Mouse (Mus musculus) megakaryocyte, embryonic 14.5 days (primary cell): Measurements from ENCODE around the gene Shc2. TPM values are rescaled to one million over a fixed set of nuclear protein-coding genes. Genes with fewer than 3 reads are reported as not detected.

Source experiments
- H3K27me3 ChIP-seq: replicated peaks from 2 replicates; pipeline ENCODE3; 2012; ENCODE audit warnings: inconsistent platforms
- H3K36me3 ChIP-seq: replicated peaks from 2 replicates; pipeline ENCODE3; 2012; ENCODE audit warnings: low read length, inconsistent platforms, mixed read lengths
- H3K4me1 ChIP-seq: 2 replicates; pipeline ENCODE4 v1.6.1; 2012; ENCODE audit warnings: inconsistent platforms
- H3K4me3 ChIP-seq: replicated peaks from 2 replicates; pipeline ENCODE3; 2012; ENCODE audit warnings: moderate library complexity, mild to moderate bottlenecking, inconsistent platforms
- H3K9me3 ChIP-seq: 2 replicates; pipeline ENCODE4 v1.6.1; 2012; ENCODE audit warnings: inconsistent platforms
- FLI1 ChIP-seq: IDR thresholded peaks from 2 replicates; pipeline ENCODE4 v1.6.1; 2012; ENCODE audit warnings: low read length, inconsistent platforms, mixed read lengths
- GATA1 ChIP-seq: IDR thresholded peaks from 3 replicates; pipeline ENCODE4 v1.6.1; 2012; ENCODE audit warnings: mixed read lengths, low read length, inconsistent platforms, borderline replicate concordance
- polyA plus RNA-seq: library from polyadenylated mRNA; stranded (reverse); fragments of >175 nt; gene quantifications from 2 replicates; pipeline ENCODE4 v1.2.3, GENCODE M21; 2012; ENCODE audit warnings: low replicate concordance; ENCODE audit not compliant: insufficient read depth

Gene Shc2
- polyA plus RNA-seq, 1 experiment, result not detected

DNA sequence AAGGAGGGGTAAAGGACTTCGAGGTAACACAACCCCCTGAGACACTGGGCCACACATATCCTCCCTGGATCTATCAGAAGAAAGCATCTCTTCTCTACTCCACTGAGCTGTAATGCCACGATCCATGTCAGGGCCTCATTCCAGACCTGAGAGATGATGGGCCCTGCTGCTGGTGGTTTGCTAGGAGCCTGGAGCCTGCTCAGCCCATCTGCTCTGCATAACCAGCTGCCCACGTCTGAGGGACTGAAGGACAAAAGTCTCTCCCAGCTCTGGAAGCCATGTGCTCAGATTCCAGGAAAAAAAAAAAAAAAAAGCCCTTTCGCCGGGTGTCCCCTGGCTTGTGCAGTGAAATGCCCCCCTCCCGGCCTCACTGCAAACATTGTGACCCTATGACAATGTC, 62.0 kb downstream of the Shc2 start:
- no peaks in the 10 kb centered on the region for H3K36me3 ChIP-seq
- peaks cover 24% of the 10 kb centered on the region for H3K27me3 ChIP-seq
- H3K4me1 ChIP-seq, result no peaks in the 10 kb centered on the region
- TF ChIP-seq FLI1 (no peak), GATA1 (no peak)
- peaks cover 4% of the 10 kb centered on the region for H3K9me3 ChIP-seq
- H3K4me3 ChIP-seq, result no peak overlapping the region

DNA sequence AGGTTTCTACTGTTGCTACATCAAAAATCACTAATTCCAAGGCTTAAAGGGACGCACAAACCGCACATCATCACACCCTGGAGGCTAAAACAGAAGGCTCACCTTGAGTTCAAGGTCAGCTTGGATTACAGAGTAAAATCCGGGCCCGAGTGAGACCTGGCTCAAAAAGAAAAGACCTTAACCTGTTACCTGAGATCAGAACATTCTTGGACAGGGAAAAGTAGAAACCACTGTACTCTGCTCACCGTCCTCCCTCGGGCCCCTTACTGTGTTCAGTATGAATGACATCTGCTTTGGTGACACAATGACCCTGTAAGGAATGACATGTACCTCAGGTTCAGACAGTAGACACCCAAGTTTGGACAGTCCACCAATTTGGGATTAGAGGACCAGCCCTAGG, 62.9 kb downstream of the Shc2 start:
- TF ChIP-seq GATA1 (no peak), FLI1 (no peak)
- no peaks in the 10 kb centered on the region for H3K4me1 ChIP-seq

DNA sequence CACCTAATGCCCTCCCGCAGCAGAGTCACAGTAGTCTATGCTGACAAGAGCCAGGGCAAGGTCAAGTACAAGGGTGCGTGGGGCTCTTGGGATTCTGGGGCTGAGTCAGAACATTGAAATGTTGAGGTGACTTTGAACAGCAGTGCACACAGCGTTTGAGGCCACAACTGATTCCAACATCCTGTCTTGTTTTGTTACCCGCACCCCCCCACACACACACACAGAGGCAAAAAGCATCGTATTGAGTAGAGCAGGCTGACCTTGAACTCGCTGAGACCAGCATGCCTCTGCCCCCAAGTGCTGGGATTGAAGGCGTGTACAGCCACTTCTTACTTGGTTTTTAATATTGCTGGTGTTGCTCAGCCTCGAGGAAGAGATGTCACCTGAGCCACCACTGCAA, 63.4 kb downstream of the Shc2 start:
- H3K27me3 ChIP-seq, result peaks cover 17% of the 10 kb centered on the region
- no peak overlapping the region for H3K4me3 ChIP-seq
- H3K9me3 ChIP-seq, result peaks cover 4% of the 10 kb centered on the region
- H3K4me1 ChIP-seq, result no peaks in the 10 kb centered on the region
- TF ChIP-seq FLI1, result no peak
- H3K36me3 ChIP-seq, result no peaks in the 10 kb centered on the region

More for the DNA sequence above, 62.9 kb downstream of the Shc2 start:
- H3K4me3 ChIP-seq, result no peak overlapping the region
- peaks cover 4% of the 10 kb centered on the region for H3K9me3 ChIP-seq
- no peaks in the 10 kb centered on the region for H3K36me3 ChIP-seq
- H3K27me3 ChIP-seq, result peaks cover 22% of the 10 kb centered on the region

DNA sequence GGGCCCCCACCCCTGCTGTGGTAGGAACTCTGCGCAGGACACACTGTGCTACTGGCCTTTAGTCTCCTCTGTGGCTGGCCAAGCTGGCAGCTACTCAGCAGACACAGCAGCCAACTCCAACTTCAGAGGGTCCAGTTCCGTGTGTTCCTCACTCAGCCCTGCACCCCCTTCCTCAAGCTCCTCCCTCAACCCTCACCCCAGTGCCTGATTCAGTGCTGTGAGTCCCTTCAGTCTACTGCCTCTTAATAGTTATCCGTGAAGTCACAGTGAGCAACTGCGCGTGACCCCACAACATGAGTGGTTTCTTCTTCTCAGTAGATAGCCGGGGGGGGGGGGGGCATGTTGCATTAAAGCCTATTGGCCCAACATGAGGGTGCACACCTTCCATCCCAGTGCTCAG, 64.1 kb downstream of the Shc2 start:
- Histone ChIP-seq H3K36me3 (no peaks in the 10 kb centered on the region), H3K9me3 (peaks cover 4% of the 10 kb centered on the region), H3K27me3 (peaks cover 12% of the 10 kb centered on the region), H3K4me1 (no peaks in the 10 kb centered on the region), H3K4me3 (no peak overlapping the region)
- TF ChIP-seq FLI1 (no peak), GATA1 (no peak)

DNA sequence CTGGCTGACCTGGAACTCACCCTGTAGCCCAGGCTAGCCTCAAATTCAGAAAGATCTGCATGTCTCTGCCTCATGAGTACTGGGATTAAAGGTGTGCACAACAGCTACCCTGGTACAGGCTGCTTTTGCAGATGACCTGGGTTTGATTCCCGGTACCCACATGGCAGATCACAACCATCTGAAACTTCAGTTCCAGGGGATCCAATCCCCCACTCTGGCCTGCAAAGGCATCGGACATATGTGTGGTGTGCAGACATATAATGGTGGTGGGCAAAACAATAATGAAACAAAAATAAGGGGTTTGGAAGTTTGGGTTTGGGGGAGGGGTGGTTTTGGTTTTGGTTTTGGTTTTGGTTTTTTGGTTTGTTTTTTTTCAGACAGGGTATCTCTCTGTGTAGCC, 66.4 kb downstream of the Shc2 start:
- H3K4me3 ChIP-seq, result no peak overlapping the region
- peaks cover 10% of the 10 kb centered on the region for H3K27me3 ChIP-seq
- H3K36me3 ChIP-seq, result no peaks in the 10 kb centered on the region
- H3K9me3 ChIP-seq, result no peaks in the 10 kb centered on the region
- H3K4me1 ChIP-seq, result no peaks in the 10 kb centered on the region
- TF ChIP-seq GATA1, result no peak

DNA sequence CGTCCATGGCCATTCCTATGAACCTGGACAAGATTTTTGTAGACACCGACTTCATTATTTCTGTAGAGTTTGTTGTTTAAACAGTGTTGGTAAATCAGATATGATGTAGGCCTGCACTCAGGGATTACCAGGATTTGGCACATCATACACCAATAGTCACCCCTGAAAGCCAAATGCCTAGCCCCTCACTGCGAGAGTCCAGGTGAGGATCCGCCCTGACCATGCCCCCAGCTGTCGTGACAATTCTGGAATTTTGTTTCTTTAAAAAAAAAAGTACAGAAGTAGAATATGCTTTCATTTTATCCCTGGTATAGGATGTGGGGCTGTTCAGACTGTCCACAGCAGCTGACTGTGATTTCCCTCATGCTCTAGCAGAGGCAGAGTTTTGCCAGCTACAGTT, 67.8 kb downstream of the Shc2 start:
- H3K9me3 ChIP-seq, result no peaks in the 10 kb centered on the region
- H3K4me3 ChIP-seq, result no peak overlapping the region
- peaks cover 7% of the 10 kb centered on the region for H3K27me3 ChIP-seq
- no peaks in the 10 kb centered on the region for H3K4me1 ChIP-seq
- TF ChIP-seq FLI1 (no peak), GATA1 (no peak)
- no peaks in the 10 kb centered on the region for H3K36me3 ChIP-seq

Other genes starting within 250 kb of the Shc2 start
- not detected in 2 replicates for gene Vmn2r83, start 169.2 kb downstream of the Shc2 start, polyA plus RNA-seq
- gene Plpp2, start 104.1 kb downstream of the Shc2 start, polyA plus RNA-seq, result 5.7 and 5.9 TPM in 2 replicates
- gene Mier2, start 82.7 kb downstream of the Shc2 start, polyA plus RNA-seq, result 32.9 and 68.6 TPM in 2 replicates
- 1.2 TPM in 1 of 2 replicates, not detected in the other for gene Theg, start 50.6 kb downstream of the Shc2 start, polyA plus RNA-seq
- gene C2cd4c, start 23.9 kb downstream of the Shc2 start, polyA plus RNA-seq, result not detected in 2 replicates
- gene Odf3l2, start 7.8 kb upstream of the Shc2 start, polyA plus RNA-seq, result not detected in 2 replicates
- 0.78 TPM in 1 of 2 replicates, not detected in the other for gene Madcam1, start 26.6 kb upstream of the Shc2 start, polyA plus RNA-seq
- gene Tpgs1, start 31.5 kb upstream of the Shc2 start, polyA plus RNA-seq, result 209 and 257 TPM in 2 replicates
- gene Cdc34, start 44.3 kb upstream of the Shc2 start, polyA plus RNA-seq, result 451 and 1,194 TPM in 2 replicates
- gene Gzmm, start 51.1 kb upstream of the Shc2 start, polyA plus RNA-seq, result 1.4 and 2.2 TPM in 2 replicates
- gene Bsg, start 66.6 kb upstream of the Shc2 start, polyA plus RNA-seq, result 2,144 and 3,272 TPM in 2 replicates
- 1.5 and 1.8 TPM in 2 replicates for gene Hcn2, start 78.7 kb upstream of the Shc2 start, polyA plus RNA-seq
- 11.1 and 25.3 TPM in 2 replicates for gene Polrmt, start 108.7 kb upstream of the Shc2 start, polyA plus RNA-seq
- gene Fgf22, start 117.2 kb upstream of the Shc2 start, polyA plus RNA-seq, result not detected in 2 replicates
- gene Rnf126, start 129.0 kb upstream of the Shc2 start, polyA plus RNA-seq, result 302 and 542 TPM in 2 replicates
- gene Fstl3, start 139.4 kb upstream of the Shc2 start, polyA plus RNA-seq, result 1.6 TPM in 1 of 2 replicates, not detected in the other
- 0.70 TPM in 1 of 2 replicates, not detected in the other for gene Prss57, start 153.0 kb upstream of the Shc2 start, polyA plus RNA-seq
- gene Palm, start 155.7 kb upstream of the Shc2 start, polyA plus RNA-seq, result 39.0 and 54.6 TPM in 2 replicates
- gene Misp, start 183.1 kb upstream of the Shc2 start, polyA plus RNA-seq, result 1.5 and 2.5 TPM in 2 replicates
- 849 and 1,831 TPM in 2 replicates for gene Ptbp1, start 216.5 kb upstream of the Shc2 start, polyA plus RNA-seq
- 96.7 and 434 TPM in 2 replicates for gene Prtn3, start 236.6 kb upstream of the Shc2 start, polyA plus RNA-seq
- 0.80 and 16.9 TPM in 2 replicates for gene Plppr3, start 236.7 kb upstream of the Shc2 start, polyA plus RNA-seq
- gene Elane, start 248.3 kb upstream of the Shc2 start, polyA plus RNA-seq, result 5.6 and 23.2 TPM in 2 replicates